Mouse (Mus musculus) neural tube, embryonic 12.5 days (tissue): ENCODE results near the gene Fbxo28. TPM values are rescaled to one million over a fixed set of nuclear protein-coding genes. Genes with fewer than 3 reads are reported as not detected.

ENCODE experiments used
- polyA plus RNA-seq: library from polyadenylated mRNA; unstranded; fragments of >200 nt; fragmentation: Nextera tagmentation; extraction: Ambion mirVana; gene quantifications from 2 replicates; pipeline ENCODE4 v1.2.1, GENCODE M21; 2016

The Fbxo28 gene
- polyA plus RNA-seq, 1 experiment from 2014 or later, result 35.7 TPM

Other genes with a start within 250 kb of the Fbxo28 start
- gene Srp9, start 216.9 kb downstream of the Fbxo28 start, polyA plus RNA-seq, result 146 and 161 TPM in 2 replicates
- not detected in 2 replicates for gene Vmn1r1, start 177.1 kb downstream of the Fbxo28 start, polyA plus RNA-seq
- gene Degs1, start 58.8 kb downstream of the Fbxo28 start, polyA plus RNA-seq, result 67.7 and 68.0 TPM in 2 replicates
- 24.2 and 32.2 TPM in 2 replicates for gene Trp53bp2, start 67.5 kb upstream of the Fbxo28 start, polyA plus RNA-seq
- 104 and 115 TPM in 2 replicates for gene Capn2, start 176.0 kb upstream of the Fbxo28 start, polyA plus RNA-seq
- gene Capn8, start 223.4 kb upstream of the Fbxo28 start, polyA plus RNA-seq, result 0.10 and 0.15 TPM in 2 replicates